Mouse (Mus musculus) left cerebral cortex, postnatal 10 days (tissue): ENCODE results near the gene Pfn3. TPM values are rescaled to one million over a fixed set of nuclear protein-coding genes. Genes with fewer than 3 reads are reported as not detected.

ENCODE experiments used
- DNase-seq, 2 experiments: peaks; one replicate each; pipeline ENCODE4 v3.0.0; 2021 to 2022; ENCODE audit warnings: low spot score in 2 of 2, mixed read lengths in 1 of 2; ENCODE audit errors: extremely low spot score in 1 of 2
- intact Hi-C: fragments of 180-260 bp; cut with DNase I; formaldehyde crosslinking; loops from one replicate; pipeline ENCODE4 v1.15.1; 2025
- total RNA-seq, 2 experiments: library from RNA; stranded (reverse); gene quantifications; 2 replicates each; pipeline ENCODE4 v1.2.3; 2021

Gene Pfn3
- total RNA-seq, 2 experiments from 2014 or later: 0.71 to 0.73 TPM

- intact Hi-C loops: loop anchor here (2.0 kb wide), 1 partner anchor 112 kb away; no protein-coding TSS in a partner anchor
- DNase-seq: peak; percentile 77 to 83
These were observed 9.9 kb downstream of the Pfn3 start for GRCm38 (mm10) chr13:55404853-55405782.

GRCm38 (mm10) chr13:55403935-55404852, 10.8 kb downstream of the Pfn3 start:
- DNase-seq: no peak
- intact Hi-C loops: loop anchor here (2.0 kb wide), 1 partner anchor 113 kb away; no protein-coding TSS in a partner anchor

GRCm38 (mm10) chr13:55403266-55403665, 11.8 kb downstream of the Pfn3 start:
- no peak for DNase-seq
- intact Hi-C loops: no loop called here

DNA sequence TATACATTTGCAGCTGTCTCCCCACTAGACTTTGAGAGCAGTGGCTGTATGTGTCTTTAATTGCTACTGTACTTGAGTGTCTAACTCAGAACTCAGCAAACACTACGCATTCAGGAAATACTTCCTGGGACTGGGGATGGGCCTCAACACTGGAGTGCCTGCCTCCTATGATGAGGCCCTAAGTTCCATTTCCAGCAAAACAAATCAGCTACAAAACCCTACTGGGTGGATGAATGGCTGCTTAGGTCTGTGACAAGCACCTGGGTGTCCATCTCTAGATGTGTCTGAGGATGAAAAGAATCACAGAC, 15.0 kb downstream of the Pfn3 start:
- DNase-seq: no peak
- intact Hi-C loops: no loop called here

DNA sequence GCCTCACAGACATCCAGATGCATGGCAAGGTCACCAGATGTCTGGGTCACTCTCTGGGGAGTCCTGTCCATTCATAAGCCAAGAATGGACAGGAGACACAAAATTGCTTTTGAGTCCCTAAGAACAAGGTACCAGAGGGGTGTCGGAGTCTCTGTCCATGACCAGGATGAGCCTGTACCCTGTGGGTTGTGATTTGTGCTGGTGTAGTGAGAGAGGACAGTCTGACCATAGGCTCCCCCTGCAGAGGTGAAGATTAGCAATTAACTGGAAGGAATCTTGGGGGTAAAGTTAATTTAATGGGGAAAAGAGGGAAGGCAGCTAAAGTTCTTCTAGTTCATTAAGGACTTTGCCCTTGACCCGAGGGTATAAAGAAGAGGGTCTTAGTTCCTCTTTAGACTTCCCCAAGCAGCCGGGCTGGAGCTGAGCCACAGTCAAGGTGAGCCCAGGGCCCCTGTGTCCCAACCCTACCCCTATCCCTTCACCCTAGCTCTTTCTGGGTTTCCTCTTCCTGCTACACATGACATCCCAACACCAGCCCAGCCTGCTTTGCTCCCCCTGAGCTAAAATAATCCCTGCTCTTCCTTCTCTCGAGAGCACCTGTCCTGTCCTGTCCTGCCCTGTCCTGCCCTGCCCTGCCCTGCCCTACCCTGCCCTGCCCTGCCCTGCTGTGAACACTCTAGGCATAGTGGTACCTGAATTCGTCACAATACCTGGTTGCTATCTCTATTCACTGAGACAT, 15.6 kb downstream of the Pfn3 start:
- intact Hi-C loops: no loop called here
- no peak for DNase-seq

- intact Hi-C loops: no loop called here
These were observed 16.9 kb downstream of the Pfn3 start, which contains the start of gene Slc34a1 for GRCm38 (mm10) chr13:55398088-55398487. TSS of gene Slc34a1 (plus strand) at chr13:55398187.

DNA sequence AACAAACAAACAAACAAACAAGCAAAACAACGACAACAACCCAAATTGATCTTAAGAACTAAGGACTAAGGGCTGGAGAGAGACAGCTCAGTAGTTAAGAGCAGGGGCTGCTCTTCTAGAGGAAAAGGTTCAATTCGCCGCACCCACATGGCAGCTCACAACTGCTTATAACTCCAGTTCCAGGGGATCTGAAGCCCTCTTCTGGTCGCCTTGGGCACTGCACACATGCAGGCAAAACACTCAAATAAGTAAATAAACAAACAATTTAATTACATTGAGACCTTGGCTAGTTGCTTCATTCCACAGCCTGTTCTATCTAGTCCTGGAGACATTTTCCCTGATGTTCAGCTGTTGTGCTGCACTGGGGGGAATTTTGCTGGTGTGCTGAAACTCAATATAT, 22.1 kb downstream of the Pfn3 start:
- intact Hi-C loops: no loop called here
- DNase-seq: no peak

More at GRCm38 (mm10) chr13:55398088-55398487, 16.9 kb downstream of the Pfn3 start, which contains the start of gene Slc34a1:
- DNase-seq: no peak

- intact Hi-C loops: no loop called here
These were observed 23.4 kb downstream of the Pfn3 start for GRCm38 (mm10) chr13:55391626-55392029.

GRCm38 (mm10) chr13:55390644-55391043, 24.4 kb downstream of the Pfn3 start:
- intact Hi-C loops: no loop called here
- no peak for DNase-seq

More at GRCm38 (mm10) chr13:55391626-55392029, 23.4 kb downstream of the Pfn3 start:
- no peak for DNase-seq

DNA sequence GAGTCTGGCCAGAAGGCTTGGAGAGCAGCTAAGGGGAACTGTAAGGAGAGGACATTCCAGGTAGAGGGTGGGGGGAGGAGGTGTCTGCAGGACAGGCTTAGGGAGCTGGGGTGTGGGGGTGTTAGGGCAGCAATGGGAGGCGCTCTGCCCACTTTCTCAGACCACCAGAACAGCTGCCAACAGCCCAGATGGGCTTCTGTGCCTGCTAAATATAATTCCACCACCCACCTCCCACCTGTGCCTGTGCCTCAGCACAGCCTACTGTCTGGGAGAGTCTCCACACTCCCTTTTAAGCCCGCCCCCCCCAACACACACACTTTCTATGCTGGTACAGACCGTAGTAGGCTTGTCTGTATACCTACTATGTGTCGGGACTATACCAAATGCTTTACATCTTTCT, 33.2 kb downstream of the Pfn3 start:
- intact Hi-C loops: no loop called here
- peak; percentile 43 to 68 for DNase-seq

GRCm38 (mm10) chr13:55378907-55379580, 36.0 kb downstream of the Pfn3 start:
- intact Hi-C loops: no loop called here
- no peak for DNase-seq

DNA sequence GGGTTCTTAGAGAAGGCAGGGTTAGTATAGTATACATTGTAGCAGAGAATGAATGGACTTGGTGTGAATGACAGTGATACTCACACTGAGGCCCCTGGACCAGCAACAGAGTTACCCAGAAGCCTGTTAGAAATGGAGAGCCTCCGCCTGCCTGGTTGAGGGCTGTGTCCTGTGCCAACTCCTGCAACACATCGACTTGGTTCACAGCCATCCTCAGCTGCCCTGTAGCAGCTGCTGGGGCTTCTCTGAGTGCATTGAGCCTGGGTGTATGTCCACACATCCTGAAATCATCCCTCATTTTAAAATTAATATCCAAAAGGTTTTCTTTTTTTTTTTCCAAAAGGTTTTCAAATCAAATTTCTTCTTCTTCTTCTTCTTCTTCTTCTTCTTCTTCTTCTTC, 39.2 kb downstream of the Pfn3 start:
- intact Hi-C loops: no loop called here
- DNase-seq: no peak

GRCm38 (mm10) chr13:55374206-55374924, 40.7 kb downstream of the Pfn3 start:
- no peak for DNase-seq
- intact Hi-C loops: no loop called here

GRCm38 (mm10) chr13:55371740-55372139, 43.3 kb downstream of the Pfn3 start:
- DNase-seq: no peak
- intact Hi-C loops: no loop called here

GRCm38 (mm10) chr13:55371007-55371681, 43.9 kb downstream of the Pfn3 start:
- intact Hi-C loops: no loop called here
- DNase-seq: no peak

DNA sequence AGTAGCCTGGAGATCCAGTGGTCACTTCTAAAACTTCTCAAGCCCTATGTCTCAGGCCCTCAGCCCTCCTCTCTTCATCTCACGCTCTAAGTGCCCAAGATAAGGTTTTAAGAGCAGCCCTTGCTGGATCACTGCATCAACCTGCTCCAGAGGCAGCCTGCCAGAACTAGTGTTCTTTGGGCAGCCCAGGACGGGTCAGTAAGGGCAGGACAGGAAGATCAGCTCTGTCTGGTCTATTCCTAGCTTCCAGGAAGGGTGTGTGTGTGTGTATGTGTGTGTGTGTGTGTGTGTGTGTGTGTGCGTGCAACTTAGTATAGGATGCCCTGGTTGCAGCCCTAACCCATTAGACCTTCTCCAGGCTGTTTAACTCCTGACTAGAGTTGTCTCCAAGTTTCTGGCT, 44.8 kb downstream of the Pfn3 start:
- intact Hi-C loops: no loop called here
- no peak for DNase-seq

GRCm38 (mm10) chr13:55369531-55370114, 45.4 kb downstream of the Pfn3 start, which contains the start of gene Rgs14:
TSS of gene Rgs14 (plus strand) at chr13:55369732.
- peak; percentile 41 to 56 for DNase-seq
- intact Hi-C loops: no loop called here
